Mouse (Mus musculus) cortical plate, adult 2 months (tissue): ENCODE measurements at regions not wholly inside any gene's neighbourhood (a gene's known extent, or its start where the extent isn't known, plus 50 kb on each side); places are given as distances from the start of the nearest gene placed in this dataset.

Source experiments
- CTCF ChIP-seq: fragments of 200-500 bp; IDR thresholded peaks from 2 replicates; pipeline ENCODE4 v1.5.1; 2011; ENCODE audit warnings: mild to moderate bottlenecking, control low read depth, low read length; ENCODE audit not compliant: insufficient read depth; ENCODE audit errors: extremely low read depth
- POLR2A ChIP-seq: fragments of 200-500 bp; IDR thresholded peaks from 2 replicates; pipeline ENCODE4 v1.6.1; 2011; ENCODE audit warnings: mild to moderate bottlenecking, low read length, control low read depth; ENCODE audit not compliant: insufficient read depth; ENCODE audit errors: extremely low read depth

DNA sequence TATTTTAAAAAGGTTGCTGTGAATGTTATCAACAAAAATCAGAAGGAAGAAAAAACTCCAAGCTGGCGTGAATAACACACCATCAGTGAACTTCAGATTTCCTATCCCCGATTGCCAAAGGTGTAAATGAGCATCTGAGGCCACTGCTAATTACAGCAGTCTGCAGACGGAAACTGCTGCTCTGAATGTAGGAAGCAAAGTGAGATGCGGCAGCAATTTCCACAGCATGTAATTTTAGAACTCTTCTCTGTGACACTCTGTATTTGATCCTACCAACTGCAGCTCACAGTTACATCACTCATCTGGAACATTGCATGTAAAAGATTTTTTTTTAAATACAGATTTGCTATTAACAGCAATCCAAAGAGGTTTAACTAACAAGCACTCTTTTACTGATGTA is 913.7 kb downstream of the Tecrl start:
- TF ChIP-seq CTCF (no peak), POLR2A (no peak)
